Mouse (Mus musculus): Measurements from ENCODE around the gene Prss56.

DNA sequence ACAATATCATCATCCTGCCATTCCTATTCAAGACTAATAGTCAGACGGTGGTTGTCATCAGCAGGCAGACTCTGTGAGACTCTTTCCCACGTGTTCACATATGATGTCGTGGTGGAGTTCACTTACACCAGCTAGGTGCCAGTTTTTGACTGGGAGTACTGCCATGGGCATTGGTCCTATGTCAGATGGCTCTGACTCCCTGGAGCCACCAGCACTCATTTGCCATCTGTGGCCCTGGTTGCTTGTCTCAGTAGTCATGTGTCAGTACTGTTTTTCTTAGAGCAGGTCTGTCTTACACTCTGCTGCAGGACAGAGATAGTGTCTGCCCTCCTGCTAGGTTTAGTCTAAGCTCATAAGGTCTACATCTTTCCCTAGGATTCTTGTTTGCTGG, 44.0 kb downstream of the Prss56 start:
- TF ChIP-seq POLR2A (IDR thresholded peaks at IDR 0.05; ENCODE audit: insufficient read depth, low read depth, low read length) = no peak
- no peak for TF ChIP-seq CTCF (IDR thresholded peaks at IDR 0.05; ENCODE audit: insufficient read depth, low read depth, low read length)

Measured in olfactory bulb, adult 2 months (tissue).